Mouse (Mus musculus) kidney, adult 2 months (tissue): Measurements from ENCODE around the gene Hoxa7.

Source experiments
- CTCF ChIP-seq: fragments of 200-500 bp; conservative IDR thresholded peaks from 2 replicates; pipeline ENCODE4 v1.5.1; 2011; ENCODE audit warnings: low read depth, mild to moderate bottlenecking, control low read depth, low read length, moderate library complexity, mixed read lengths; ENCODE audit not compliant: insufficient read depth, insufficient read length
- POLR2A ChIP-seq: fragments of 200-500 bp; IDR thresholded peaks from one replicate; pipeline ENCODE4 v1.6.1; 2011; ENCODE audit warnings: low read depth, low read length, control low read depth

DNA sequence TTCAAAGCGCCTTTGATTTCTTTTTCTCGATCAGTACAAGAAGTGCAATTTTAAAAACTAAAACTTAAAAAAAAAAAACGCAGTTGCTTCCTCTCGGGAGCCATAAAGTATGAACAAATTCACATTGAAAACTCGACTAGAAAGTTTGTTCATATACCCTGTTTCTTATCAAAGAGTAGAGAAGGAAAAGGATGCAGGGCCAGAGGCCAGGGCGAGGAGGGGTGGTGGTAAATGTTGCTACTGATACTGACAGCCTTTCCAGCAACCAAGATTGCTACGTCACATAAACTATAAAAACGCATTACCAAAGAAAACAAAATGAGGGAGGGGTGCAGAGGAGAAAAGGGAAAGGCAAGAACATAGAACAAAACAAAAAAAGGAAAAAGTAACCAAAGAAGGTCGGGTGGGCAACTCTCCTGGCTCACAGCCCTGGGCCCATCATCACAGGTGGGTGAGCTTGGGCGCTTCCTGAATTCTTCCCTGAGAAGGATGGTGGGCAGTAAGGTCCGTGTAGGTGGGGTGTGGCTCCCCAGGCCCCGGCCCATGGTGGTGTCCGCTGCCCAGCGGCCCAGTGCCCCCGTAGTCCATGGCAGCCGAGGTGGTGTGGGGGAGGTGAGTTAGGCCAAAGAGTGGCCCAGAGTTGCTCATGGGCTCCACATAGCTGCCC lies 52.0 kb downstream of the Hoxa7 start:
- TF ChIP-seq POLR2A (no peak), CTCF (no peak)
